Mouse (Mus musculus): Measurements from ENCODE around the gene Cds2.

DNA sequence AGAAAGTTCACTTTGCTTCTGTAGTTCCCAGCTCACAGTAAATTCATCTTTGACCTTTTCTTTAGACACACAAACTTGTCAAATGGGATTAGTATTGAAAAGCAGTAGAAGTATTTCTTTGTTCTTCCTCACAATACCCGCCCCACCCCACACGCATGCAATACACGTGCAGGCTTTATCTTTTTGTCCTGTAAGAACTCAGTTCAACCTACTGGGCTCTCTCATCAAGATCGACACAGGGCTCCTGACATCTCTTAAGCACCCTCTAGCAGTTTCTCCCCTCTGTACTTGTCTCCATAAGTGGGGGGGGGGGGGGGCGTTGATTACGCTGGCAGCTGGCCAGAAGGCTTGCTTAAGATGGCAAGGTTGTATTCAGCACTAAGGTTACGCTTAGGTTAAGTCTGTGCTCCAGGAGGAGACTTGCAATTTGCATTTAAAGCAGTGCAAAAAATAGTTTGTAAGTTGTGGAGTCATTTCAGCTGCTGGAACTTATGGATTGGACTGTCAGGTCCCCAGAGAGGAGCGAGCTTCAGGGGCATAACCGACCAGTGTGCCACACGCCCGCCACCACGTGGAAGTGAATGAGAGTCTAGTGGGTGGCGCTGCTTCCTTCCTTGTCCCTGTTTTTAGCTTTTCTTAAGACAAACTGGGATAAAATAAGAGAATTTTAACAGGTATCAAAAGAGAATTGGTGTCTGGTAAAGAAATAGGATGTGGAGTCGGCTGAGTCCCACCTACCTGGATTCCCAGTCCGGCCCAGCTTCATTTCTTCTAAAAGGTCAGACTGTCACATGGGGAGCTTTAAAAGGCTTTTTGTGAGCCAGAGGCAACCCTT lies 20.5 kb downstream of the Cds2 start:
- TF ChIP-seq POLR2A (IDR thresholded peaks at IDR 0.05; ENCODE audit: low read depth, low read length), result no peak
- no peak for TF ChIP-seq CTCF (conservative IDR thresholded peaks at IDR 0.05; ENCODE audit: insufficient read depth, insufficient read length, low read depth, low read length)
